ENCODE assay signal across 14 mouse cellular contexts in genomic region chr11:100490951-100491350, GRCm38 (mm10). TPM values are rescaled to one million over a fixed set of nuclear protein-coding genes. Genes with fewer than 3 reads are reported as not detected.
DNase-seq lines count a peak whose midpoint lies in the region; ATAC-seq and TF ChIP-seq lines count a peak whose summit lies in the region.
"Had no signal": no experiment of that assay in that cellular context is flagged by ENCODE, and none has a peak within 500 bp of the region (broad histone marks: within the 10 kb centered on the region; RNA-seq: fewer than 3 reads in every experiment).

No protein-coding gene starts in this region.

- no peaks in the 10 kb centered on the region for H3K9me3 ChIP-seq in hindbrain, embryonic 11.5 days (ENCODE audit: control insufficient read depth, low read length)
- H3K9me3 ChIP-seq in hindbrain, embryonic 12.5 days (replicated peaks), result no peaks in the 10 kb centered on the region
- H3K9me3 ChIP-seq in midbrain, embryonic 14.5 days (ENCODE audit: control insufficient read depth, low read length), result no peaks in the 10 kb centered on the region
- H3K9me3 ChIP-seq in midbrain, embryonic 15.5 days, result no peaks in the 10 kb centered on the region
- no peaks in the 10 kb centered on the region for H3K9me3 ChIP-seq in MEL (replicated peaks; ENCODE audit: insufficient read depth, low read length)
- no peaks in the 10 kb centered on the region for H3K9me3 ChIP-seq in midbrain, embryonic 11.5 days (ENCODE audit: control insufficient read depth, low read length)

- H3K79me2 ChIP-seq in MEL (ENCODE audit: control insufficient read depth, insufficient read depth, low read length, poor library complexity), result no peaks in the 10 kb centered on the region

- DNase-seq in hindbrain, embryonic 11.5 days (ENCODE audit: low spot score), result peak; percentile 22
- peak; percentile 39 for DNase-seq in midbrain, embryonic 14.5 days
- peak; percentile 60 for DNase-seq in MEL (ENCODE audit: low read depth, low spot score)
- peak; percentile 16 for DNase-seq in retina, postnatal 1 day
- DNase-seq in cerebellum, adult 9-10 months, result no peak
- DNase-seq in midbrain, embryonic 11.5 days (ENCODE audit: low spot score, missing footprints), result no peak
- DNase-seq: adrenal gland, postnatal 36 days; cerebellum, adult 9-11 months; lung, postnatal 10 days; right cerebral cortex, postnatal 4 days had no signal

- peak; percentile 40 to 85 (median 49) for TF ChIP-seq CTCF in MEL (IDR thresholded peaks at IDR 0.05 in 2 of 3, conservative IDR thresholded peaks at IDR 0.05 in 1 of 3; ENCODE audit: control insufficient read depth in 1 of 3, insufficient read depth in 1 of 3, low read depth in 2 of 3, low read length in 3 of 3, poor library complexity in 1 of 3, severe bottlenecking in 1 of 3)

- TF ChIP-seq POLR2A in MEL (IDR thresholded peaks at IDR 0.05; ENCODE audit: control insufficient read depth in 1 of 2, insufficient read depth in 1 of 2, low read depth in 1 of 2, low read length in 2 of 2, poor library complexity in 1 of 2), result no peak

- no peak overlapping the region for H3K9ac ChIP-seq in hindbrain, embryonic 11.5 days (ENCODE audit: low read depth, low read length)
- no peak overlapping the region for H3K9ac ChIP-seq in hindbrain, embryonic 12.5 days
- no peak overlapping the region for H3K9ac ChIP-seq in midbrain, embryonic 14.5 days (replicated peaks; ENCODE audit: low read length)
- H3K9ac ChIP-seq in midbrain, embryonic 15.5 days, result no peak overlapping the region
- H3K9ac ChIP-seq in MEL (ENCODE audit: control insufficient read depth, low read depth, low read length, poor library complexity, severe bottlenecking), result no peak overlapping the region
- no peak overlapping the region for H3K9ac ChIP-seq in midbrain, embryonic 11.5 days (ENCODE audit: low read length)

- H3K36me3 ChIP-seq in hindbrain, embryonic 11.5 days (ENCODE audit: control insufficient read depth, insufficient read depth, low read length), result peaks cover 16% of the 10 kb centered on the region
- H3K36me3 ChIP-seq in hindbrain, embryonic 12.5 days, result peaks cover 95% of the 10 kb centered on the region
- peaks cover 94% of the 10 kb centered on the region for H3K36me3 ChIP-seq in midbrain, embryonic 14.5 days (ENCODE audit: control insufficient read depth, insufficient read depth, low read length)
- H3K36me3 ChIP-seq in midbrain, embryonic 15.5 days (replicated peaks), result peaks cover 67% of the 10 kb centered on the region
- peaks cover 0 to 23% of the 10 kb centered on the region in 2 experiments; a peak in 2 of 4 replicates for H3K36me3 ChIP-seq in MEL (ENCODE audit: control insufficient read depth in 1 of 2, insufficient read depth in 2 of 2, low read length in 2 of 2)
- peaks cover 46% of the 10 kb centered on the region for H3K36me3 ChIP-seq in midbrain, embryonic 11.5 days (ENCODE audit: control insufficient read depth, insufficient read depth, low read length)

- peak; percentile 51 for TF ChIP-seq RAD21 in MEL (IDR thresholded peaks at IDR 0.05; ENCODE audit: low read depth, low read length)

- H3K27ac ChIP-seq in hindbrain, embryonic 11.5 days (ENCODE audit: low read depth, low read length), result no peak overlapping the region
- H3K27ac ChIP-seq in hindbrain, embryonic 12.5 days, result no peak overlapping the region
- no peak overlapping the region for H3K27ac ChIP-seq in midbrain, embryonic 14.5 days (replicated peaks; ENCODE audit: low read depth, low read length)
- no peak overlapping the region for H3K27ac ChIP-seq in midbrain, embryonic 15.5 days
- no peak overlapping the region for H3K27ac ChIP-seq in MEL (ENCODE audit: control insufficient read depth, low read depth, low read length)
- no peak overlapping the region for H3K27ac ChIP-seq in midbrain, embryonic 11.5 days (ENCODE audit: low read depth, low read length)

- H3K4me2 ChIP-seq in hindbrain, embryonic 11.5 days (replicated peaks; ENCODE audit: low read depth, low read length), result no peak overlapping the region
- H3K4me2 ChIP-seq in hindbrain, embryonic 12.5 days (replicated peaks), result no peak overlapping the region
- no peak overlapping the region for H3K4me2 ChIP-seq in midbrain, embryonic 14.5 days (ENCODE audit: low read length)
- H3K4me2 ChIP-seq in midbrain, embryonic 15.5 days, result no peak overlapping the region
- H3K4me2 ChIP-seq in midbrain, embryonic 11.5 days, result no peak overlapping the region

- H3K27me3 ChIP-seq in hindbrain, embryonic 11.5 days (ENCODE audit: control insufficient read depth, insufficient read depth, low read length), result no peaks in the 10 kb centered on the region
- no peaks in the 10 kb centered on the region for H3K27me3 ChIP-seq in hindbrain, embryonic 12.5 days
- no peaks in the 10 kb centered on the region for H3K27me3 ChIP-seq in midbrain, embryonic 14.5 days (ENCODE audit: control insufficient read depth, insufficient read depth, low read length)
- no peaks in the 10 kb centered on the region for H3K27me3 ChIP-seq in midbrain, embryonic 15.5 days (replicated peaks)
- no peaks in the 10 kb centered on the region for H3K27me3 ChIP-seq in MEL (ENCODE audit: control insufficient read depth in 1 of 2, insufficient read depth in 2 of 2, low read length in 2 of 2)
- no peaks in the 10 kb centered on the region for H3K27me3 ChIP-seq in midbrain, embryonic 11.5 days (ENCODE audit: control insufficient read depth, insufficient read depth, low read length)

- 94% methylated on average over 6 of the region's 6 CpGs for WGBS in hindbrain, embryonic 11.5 days
- 95% methylated on average over 6 of the region's 6 CpGs for WGBS in hindbrain, embryonic 12.5 days
- WGBS in midbrain, embryonic 14.5 days, result 93% methylated on average over 6 of the region's 6 CpGs
- WGBS in midbrain, embryonic 15.5 days, result 89% methylated on average over 6 of the region's 6 CpGs
- WGBS in midbrain, embryonic 11.5 days, result 89% methylated on average over 6 of the region's 6 CpGs

- no peaks in the 10 kb centered on the region for H3K4me1 ChIP-seq in hindbrain, embryonic 11.5 days (replicated peaks; ENCODE audit: control insufficient read depth, insufficient read depth, low read length)
- H3K4me1 ChIP-seq in hindbrain, embryonic 12.5 days, result no peaks in the 10 kb centered on the region
- no peaks in the 10 kb centered on the region for H3K4me1 ChIP-seq in midbrain, embryonic 14.5 days (ENCODE audit: control insufficient read depth, insufficient read depth, low read length)
- no peaks in the 10 kb centered on the region for H3K4me1 ChIP-seq in midbrain, embryonic 15.5 days
- H3K4me1 ChIP-seq in MEL (ENCODE audit: control insufficient read depth in 1 of 2, insufficient read depth in 2 of 2, low read length in 2 of 2), result no peaks in the 10 kb centered on the region
- H3K4me1 ChIP-seq in midbrain, embryonic 11.5 days (ENCODE audit: control insufficient read depth, insufficient read depth, low read length), result no peaks in the 10 kb centered on the region

- no peak overlapping the region for H3K4me3 ChIP-seq in hindbrain, embryonic 11.5 days (ENCODE audit: low read depth, low read length)
- H3K4me3 ChIP-seq in hindbrain, embryonic 12.5 days, result no peak overlapping the region
- H3K4me3 ChIP-seq in midbrain, embryonic 14.5 days (replicated peaks; ENCODE audit: low read depth, low read length), result no peak overlapping the region
- H3K4me3 ChIP-seq in midbrain, embryonic 15.5 days, result no peak overlapping the region
- no peak overlapping the region for H3K4me3 ChIP-seq in MEL (ENCODE audit: control insufficient read depth in 1 of 2, insufficient read depth in 1 of 2, low read depth in 2 of 2, low read length in 2 of 2)
- no peak overlapping the region for H3K4me3 ChIP-seq in midbrain, embryonic 11.5 days (ENCODE audit: low read depth, low read length)

- ATAC-seq in hindbrain, embryonic 11.5 days (ENCODE audit: low FRiP score), result no peak
- no peak for ATAC-seq in hindbrain, embryonic 12.5 days (ENCODE audit: low FRiP score)
- no peak for ATAC-seq in midbrain, embryonic 14.5 days (ENCODE audit: low FRiP score, low TSS enrichment)
- no peak for ATAC-seq in midbrain, embryonic 15.5 days (replicated peaks)
- ATAC-seq in midbrain, embryonic 11.5 days (ENCODE audit: low FRiP score), result no peak
- ATAC-seq: hindbrain, embryonic 16.5 days; midbrain, embryonic 16.5 days had no signal

- no peak for TF ChIP-seq EP300 in MEL (IDR thresholded peaks at IDR 0.05; ENCODE audit: low read depth in 1 of 2, low read length in 2 of 2)

RNA-seq across cellular contexts. Expression of gene Klhl11, which starts 18.4 kb away (rescaled TPM):
- polyA plus RNA-seq in hindbrain, embryonic 11.5 days (2014; fragmentation: Nextera tagmentation; extraction: Ambion mirVana), result 13.8 and 14.9 TPM in 2 replicates
- 13.7 and 14.8 TPM in 2 replicates for polyA plus RNA-seq in hindbrain, embryonic 12.5 days (2016; fragmentation: Nextera tagmentation; extraction: Ambion mirVana)
- polyA plus RNA-seq in midbrain, embryonic 14.5 days (2014; fragmentation: Nextera tagmentation; extraction: Ambion mirVana), result 17.6 and 18.8 TPM in 2 replicates
- 12.4 and 12.8 TPM in 2 replicates for polyA plus RNA-seq in midbrain, embryonic 15.5 days (2015; fragmentation: Nextera tagmentation; extraction: Ambion mirVana)
- total RNA-seq in MEL (2012; rRNA removed), result 31.5 and 34.7 TPM in 2 replicates
- polyA plus RNA-seq in MEL (2012; ENCODE audit: insufficient read depth in 1 of 2, insufficient read length in 2 of 2, low read depth in 1 of 2, low replicate concordance in 2 of 2, missing spikeins in 1 of 2), result 10 to 100 TPM in 1 of 2 experiments, not detected in 1; 11.5 TPM
- 13.8 and 14.0 TPM in 2 replicates for polyA plus RNA-seq in midbrain, embryonic 11.5 days (2014; fragmentation: Nextera tagmentation; extraction: Ambion mirVana)

RNA-seq across cellular contexts. Expression of gene Acly, which starts 36.8 kb away (rescaled TPM):
- 259 and 306 TPM in 2 replicates for polyA plus RNA-seq in hindbrain, embryonic 11.5 days (2014; fragmentation: Nextera tagmentation; extraction: Ambion mirVana)
- polyA plus RNA-seq in hindbrain, embryonic 12.5 days (2016; fragmentation: Nextera tagmentation; extraction: Ambion mirVana), result 348 and 359 TPM in 2 replicates
- 161 and 219 TPM in 2 replicates for polyA plus RNA-seq in midbrain, embryonic 14.5 days (2014; fragmentation: Nextera tagmentation; extraction: Ambion mirVana)
- polyA plus RNA-seq in midbrain, embryonic 15.5 days (2015; fragmentation: Nextera tagmentation; extraction: Ambion mirVana), result 225 and 227 TPM in 2 replicates
- total RNA-seq in MEL (2012; rRNA removed), result 220 and 234 TPM in 2 replicates
- 100 to 1,000 TPM in 1 of 2 experiments, not detected in 1; 167 TPM for polyA plus RNA-seq in MEL (2012; ENCODE audit: insufficient read depth in 1 of 2, insufficient read length in 2 of 2, low read depth in 1 of 2, low replicate concordance in 2 of 2, missing spikeins in 1 of 2)
- 298 and 314 TPM in 2 replicates for polyA plus RNA-seq in midbrain, embryonic 11.5 days (2014; fragmentation: Nextera tagmentation; extraction: Ambion mirVana)

RNA-seq across cellular contexts. Expression of gene Klhl10, which starts 49.2 kb away (rescaled TPM):
- 0.66 and 0.68 TPM in 2 replicates for polyA plus RNA-seq in hindbrain, embryonic 11.5 days (2014; fragmentation: Nextera tagmentation; extraction: Ambion mirVana)
- 0.68 and 0.94 TPM in 2 replicates for polyA plus RNA-seq in hindbrain, embryonic 12.5 days (2016; fragmentation: Nextera tagmentation; extraction: Ambion mirVana)
- polyA plus RNA-seq in midbrain, embryonic 14.5 days (2014; fragmentation: Nextera tagmentation; extraction: Ambion mirVana), result 0.55 and 0.82 TPM in 2 replicates
- 0.89 and 1.1 TPM in 2 replicates for polyA plus RNA-seq in midbrain, embryonic 15.5 days (2015; fragmentation: Nextera tagmentation; extraction: Ambion mirVana)
- 0.56 and 0.65 TPM in 2 replicates for total RNA-seq in MEL (2012; rRNA removed)
- under 1 TPM in 1 of 2 experiments, not detected in 1; 0.81 TPM for polyA plus RNA-seq in MEL (2012; ENCODE audit: insufficient read depth in 1 of 2, insufficient read length in 2 of 2, low read depth in 1 of 2, low replicate concordance in 2 of 2, missing spikeins in 1 of 2)
- polyA plus RNA-seq in midbrain, embryonic 11.5 days (2014; fragmentation: Nextera tagmentation; extraction: Ambion mirVana), result 0.44 and 0.61 TPM in 2 replicates

RNA-seq across cellular contexts. Expression of gene Nt5c3b, which starts 49.3 kb away (rescaled TPM):
- polyA plus RNA-seq in hindbrain, embryonic 11.5 days (2014; fragmentation: Nextera tagmentation; extraction: Ambion mirVana), result 92.6 and 96.0 TPM in 2 replicates
- 101 and 112 TPM in 2 replicates for polyA plus RNA-seq in hindbrain, embryonic 12.5 days (2016; fragmentation: Nextera tagmentation; extraction: Ambion mirVana)
- 84.9 and 100 TPM in 2 replicates for polyA plus RNA-seq in midbrain, embryonic 14.5 days (2014; fragmentation: Nextera tagmentation; extraction: Ambion mirVana)
- polyA plus RNA-seq in midbrain, embryonic 15.5 days (2015; fragmentation: Nextera tagmentation; extraction: Ambion mirVana), result 115 and 116 TPM in 2 replicates
- 58.0 and 61.3 TPM in 2 replicates for total RNA-seq in MEL (2012; rRNA removed)
- 100 to 1,000 TPM in 1 of 2 experiments, 10 to 100 TPM in 1; 79.2 to 287 TPM for polyA plus RNA-seq in MEL (2012; ENCODE audit: insufficient read depth in 1 of 2, insufficient read length in 2 of 2, low read depth in 1 of 2, low replicate concordance in 2 of 2, missing spikeins in 1 of 2)
- polyA plus RNA-seq in midbrain, embryonic 11.5 days (2014; fragmentation: Nextera tagmentation; extraction: Ambion mirVana), result 88.9 and 91.6 TPM in 2 replicates

RNA-seq across cellular contexts. Expression of gene Ttc25, which starts 54.5 kb away (rescaled TPM):
- 2.6 and 2.8 TPM in 2 replicates for polyA plus RNA-seq in hindbrain, embryonic 11.5 days (2014; fragmentation: Nextera tagmentation; extraction: Ambion mirVana)
- 2.7 and 3.2 TPM in 2 replicates for polyA plus RNA-seq in hindbrain, embryonic 12.5 days (2016; fragmentation: Nextera tagmentation; extraction: Ambion mirVana)
- polyA plus RNA-seq in midbrain, embryonic 14.5 days (2014; fragmentation: Nextera tagmentation; extraction: Ambion mirVana), result 1.9 and 2.5 TPM in 2 replicates
- polyA plus RNA-seq in midbrain, embryonic 15.5 days (2015; fragmentation: Nextera tagmentation; extraction: Ambion mirVana), result 1.8 and 2.4 TPM in 2 replicates
- 0.23 and 0.46 TPM in 2 replicates for total RNA-seq in MEL (2012; rRNA removed)
- under 1 TPM in 1 of 2 experiments, not detected in 1; 0.92 TPM for polyA plus RNA-seq in MEL (2012; ENCODE audit: insufficient read depth in 1 of 2, insufficient read length in 2 of 2, low read depth in 1 of 2, low replicate concordance in 2 of 2, missing spikeins in 1 of 2)
- 1.4 and 1.8 TPM in 2 replicates for polyA plus RNA-seq in midbrain, embryonic 11.5 days (2014; fragmentation: Nextera tagmentation; extraction: Ambion mirVana)

Comparison
In these comparisons a context has a peak if more than half of its experiments do, and no peak if none do; other contexts are left out.
1. DNase-seq: peak in hindbrain, embryonic 11.5 days (single experiment), midbrain, embryonic 14.5 days (single experiment), MEL (single experiment) and retina, postnatal 1 day (single experiment); none in cerebellum, adult 9-10 months (single experiment) and midbrain, embryonic 11.5 days (single experiment).